Mouse (Mus musculus): Measurements from ENCODE around the gene Dlgap1. TPM values are rescaled to one million over a fixed set of nuclear protein-coding genes. Genes with fewer than 3 reads are reported as not detected.

The Dlgap1 gene
- polyA plus RNA-seq, 1 experiment from 2014 or later: 2.9 TPM

DNA sequence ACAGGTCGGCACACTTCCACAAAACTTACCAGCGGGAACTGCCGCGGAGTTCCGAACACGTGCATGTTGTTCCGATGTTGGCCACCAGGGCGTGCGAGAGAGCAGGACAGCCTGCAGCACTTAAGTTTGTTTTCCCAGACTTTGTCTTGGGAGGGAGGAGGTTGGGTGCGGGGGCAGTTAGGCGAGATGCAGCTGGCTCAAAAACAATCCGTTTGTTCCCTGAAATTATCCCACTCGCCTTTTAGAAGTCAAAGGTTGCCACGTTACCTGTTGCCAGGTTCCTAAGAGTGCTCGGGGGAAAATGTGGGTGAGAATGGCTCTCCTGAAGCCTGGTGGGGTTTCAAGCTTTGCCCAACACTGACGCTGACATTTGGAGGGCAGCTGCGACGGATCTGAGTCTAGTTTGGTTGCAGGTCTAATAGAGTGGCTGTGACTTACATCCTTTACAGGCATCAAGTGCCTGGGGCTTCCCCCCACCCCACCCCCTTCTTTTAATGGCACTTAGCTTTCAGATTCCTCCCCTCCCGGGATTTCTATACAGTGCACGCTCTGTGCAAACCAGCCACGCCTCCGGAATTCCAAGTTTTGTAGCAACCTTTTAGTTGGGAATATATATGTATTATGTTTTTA, 786.3 kb downstream of the Dlgap1 start:
- 1% methylated on average over 22 of the region's 22 CpGs for WGBS
- H3K4me3 ChIP-seq (ENCODE audit: low read depth, low read length): peak overlapping the region; percentile 43

GRCm38 (mm10) chr17:70755669-70756263, 786.9 kb downstream of the Dlgap1 start:
- 3% methylated on average over 14 of the region's 14 CpGs for WGBS
- H3K36me3 ChIP-seq (ENCODE audit: control insufficient read depth, insufficient read depth, low read length): no peaks in the 10 kb centered on the region
- peak overlapping the region; percentile 78 for H3K27ac ChIP-seq (ENCODE audit: low read depth)
- H3K9ac ChIP-seq (ENCODE audit: low read length): peak overlapping the region; percentile 49
- H3K4me2 ChIP-seq (ENCODE audit: low read length): peak overlapping the region; percentile 98
- no peaks in the 10 kb centered on the region for H3K9me3 ChIP-seq (ENCODE audit: control insufficient read depth, low read length)
- ATAC-seq (replicated peaks; ENCODE audit: low FRiP score, low TSS enrichment, low read depth): peak; percentile 6; the same call in 1 of the 2 replicates
- H3K27me3 ChIP-seq (replicated peaks; ENCODE audit: control insufficient read depth, insufficient read depth, low read length): no peaks in the 10 kb centered on the region
- H3K4me3 ChIP-seq (ENCODE audit: low read depth, low read length): peak overlapping the region; percentile 43
- no peak for DNase-seq (ENCODE audit: low spot score)
- peaks cover 22% of the 10 kb centered on the region for H3K4me1 ChIP-seq (replicated peaks; ENCODE audit: control insufficient read depth, insufficient read depth, low read length)

More for the DNA sequence above, 786.3 kb downstream of the Dlgap1 start:
- no peaks in the 10 kb centered on the region for H3K36me3 ChIP-seq (ENCODE audit: control insufficient read depth, insufficient read depth, low read length)
- peaks cover 26% of the 10 kb centered on the region for H3K4me1 ChIP-seq (replicated peaks; ENCODE audit: control insufficient read depth, insufficient read depth, low read length)
- H3K9me3 ChIP-seq (ENCODE audit: control insufficient read depth, low read length): no peaks in the 10 kb centered on the region
- H3K27ac ChIP-seq (ENCODE audit: low read depth): peak overlapping the region; percentile 78
- peak overlapping the region; percentile 49 for H3K9ac ChIP-seq (ENCODE audit: low read length)
- peak overlapping the region; percentile 98 for H3K4me2 ChIP-seq (ENCODE audit: low read length)
- H3K27me3 ChIP-seq (replicated peaks; ENCODE audit: control insufficient read depth, insufficient read depth, low read length): no peaks in the 10 kb centered on the region
- peak; percentile 99 for DNase-seq (ENCODE audit: low spot score)
- ATAC-seq (replicated peaks; ENCODE audit: low FRiP score, low TSS enrichment, low read depth): peak; percentile 52

GRCm38 (mm10) chr17:70762001-70762400, 793.1 kb downstream of the Dlgap1 start:
- Histone ChIP-seq H3K4me2 (ENCODE audit: low read length) (no peak overlapping the region), H3K27ac (ENCODE audit: low read depth) (no peak overlapping the region), H3K4me3 (ENCODE audit: low read depth, low read length) (no peak overlapping the region), H3K27me3 (replicated peaks; ENCODE audit: control insufficient read depth, insufficient read depth, low read length) (no peaks in the 10 kb centered on the region), H3K9me3 (ENCODE audit: control insufficient read depth, low read length) (no peaks in the 10 kb centered on the region), H3K9ac (ENCODE audit: low read length) (no peak overlapping the region), H3K36me3 (ENCODE audit: control insufficient read depth, insufficient read depth, low read length) (no peaks in the 10 kb centered on the region), H3K4me1 (replicated peaks; ENCODE audit: control insufficient read depth, insufficient read depth, low read length) (no peaks in the 10 kb centered on the region)
- 89% methylated on average over 7 of the region's 7 CpGs for WGBS
- ATAC-seq (replicated peaks; ENCODE audit: low FRiP score, low TSS enrichment, low read depth) (no peak), DNase-seq (ENCODE audit: low spot score) (no peak)

- WGBS: 92% methylated on average over 10 of the region's 10 CpGs
- Histone ChIP-seq H3K9ac (ENCODE audit: low read length) (no peak overlapping the region), H3K9me3 (ENCODE audit: control insufficient read depth, low read length) (no peaks in the 10 kb centered on the region), H3K27ac (ENCODE audit: low read depth) (no peak overlapping the region), H3K4me1 (replicated peaks; ENCODE audit: control insufficient read depth, insufficient read depth, low read length) (no peaks in the 10 kb centered on the region), H3K4me3 (ENCODE audit: low read depth, low read length) (no peak overlapping the region), H3K36me3 (ENCODE audit: control insufficient read depth, insufficient read depth, low read length) (no peaks in the 10 kb centered on the region), H3K27me3 (replicated peaks; ENCODE audit: control insufficient read depth, insufficient read depth, low read length) (no peaks in the 10 kb centered on the region), H3K4me2 (ENCODE audit: low read length) (no peak overlapping the region)
- ATAC-seq (replicated peaks; ENCODE audit: low FRiP score, low TSS enrichment, low read depth) (no peak), DNase-seq (ENCODE audit: low spot score) (no peak)
These were observed 793.8 kb downstream of the Dlgap1 start for GRCm38 (mm10) chr17:70762634-70763033.

GRCm38 (mm10) chr17:70765337-70765736, 796.5 kb downstream of the Dlgap1 start:
- Histone ChIP-seq H3K9me3 (ENCODE audit: control insufficient read depth, low read length) (no peaks in the 10 kb centered on the region), H3K36me3 (ENCODE audit: control insufficient read depth, insufficient read depth, low read length) (no peaks in the 10 kb centered on the region), H3K9ac (ENCODE audit: low read length) (no peak overlapping the region), H3K4me1 (replicated peaks; ENCODE audit: control insufficient read depth, insufficient read depth, low read length) (no peaks in the 10 kb centered on the region), H3K27me3 (replicated peaks; ENCODE audit: control insufficient read depth, insufficient read depth, low read length) (no peaks in the 10 kb centered on the region), H3K4me3 (ENCODE audit: low read depth, low read length) (no peak overlapping the region), H3K4me2 (ENCODE audit: low read length) (no peak overlapping the region), H3K27ac (ENCODE audit: low read depth) (no peak overlapping the region)
- WGBS: 95% methylated on average over 9 of the region's 9 CpGs
- DNase-seq (ENCODE audit: low spot score) (no peak), ATAC-seq (replicated peaks; ENCODE audit: low FRiP score, low TSS enrichment, low read depth) (no peak)

DNA sequence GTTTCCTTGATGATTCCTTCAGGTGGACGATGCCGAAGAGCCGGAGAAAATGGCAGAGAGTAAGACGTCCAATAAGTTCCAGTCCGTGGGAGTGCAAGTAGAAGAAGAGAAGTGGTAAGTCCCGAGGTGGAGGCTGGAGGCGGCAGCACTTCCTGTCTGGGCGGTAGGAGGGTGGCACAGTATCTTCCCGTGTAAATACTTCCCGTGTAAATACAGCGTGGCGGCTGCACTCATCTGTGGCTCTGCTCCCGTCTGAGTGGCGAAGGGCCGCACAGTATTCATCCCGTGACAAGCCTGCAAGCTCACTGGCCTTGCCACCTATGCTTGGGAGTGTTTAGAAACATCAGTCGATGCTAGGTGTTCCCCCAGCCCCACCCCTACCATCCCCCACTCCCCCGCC, 797.1 kb downstream of the Dlgap1 start:
- Histone ChIP-seq H3K9ac (ENCODE audit: low read length) (no peak overlapping the region), H3K36me3 (ENCODE audit: control insufficient read depth, insufficient read depth, low read length) (no peaks in the 10 kb centered on the region), H3K27ac (ENCODE audit: low read depth) (no peak overlapping the region), H3K27me3 (replicated peaks; ENCODE audit: control insufficient read depth, insufficient read depth, low read length) (no peaks in the 10 kb centered on the region), H3K4me3 (ENCODE audit: low read depth, low read length) (no peak overlapping the region), H3K4me2 (ENCODE audit: low read length) (no peak overlapping the region), H3K9me3 (ENCODE audit: control insufficient read depth, low read length) (no peaks in the 10 kb centered on the region), H3K4me1 (replicated peaks; ENCODE audit: control insufficient read depth, insufficient read depth, low read length) (no peaks in the 10 kb centered on the region)
- ATAC-seq (replicated peaks; ENCODE audit: low FRiP score, low TSS enrichment, low read depth) (no peak), DNase-seq (ENCODE audit: low spot score) (no peak)
- WGBS: 81% methylated on average over 18 of the region's 18 CpGs

GRCm38 (mm10) chr17:70772120-70772899, 803.4 kb downstream of the Dlgap1 start:
- ATAC-seq (replicated peaks; ENCODE audit: low FRiP score, low TSS enrichment, low read depth): no peak
- no peak overlapping the region for H3K4me2 ChIP-seq (ENCODE audit: low read length)
- H3K36me3 ChIP-seq (ENCODE audit: control insufficient read depth, insufficient read depth, low read length): no peaks in the 10 kb centered on the region
- no peak for DNase-seq (ENCODE audit: low spot score)
- WGBS: 15% methylated on average over 10 of the region's 10 CpGs
- H3K27ac ChIP-seq (ENCODE audit: low read depth): no peak overlapping the region
- H3K9ac ChIP-seq (ENCODE audit: low read length): no peak overlapping the region
- no peaks in the 10 kb centered on the region for H3K27me3 ChIP-seq (replicated peaks; ENCODE audit: control insufficient read depth, insufficient read depth, low read length)
- H3K4me3 ChIP-seq (ENCODE audit: low read depth, low read length): no peak overlapping the region
- H3K9me3 ChIP-seq (ENCODE audit: control insufficient read depth, low read length): no peaks in the 10 kb centered on the region
- 0 out of 2 replicates have a peak, but pooled peaks cover 5% of the 10 kb centered on the region for H3K4me1 ChIP-seq (replicated peaks; ENCODE audit: control insufficient read depth, insufficient read depth, low read length)

DNA sequence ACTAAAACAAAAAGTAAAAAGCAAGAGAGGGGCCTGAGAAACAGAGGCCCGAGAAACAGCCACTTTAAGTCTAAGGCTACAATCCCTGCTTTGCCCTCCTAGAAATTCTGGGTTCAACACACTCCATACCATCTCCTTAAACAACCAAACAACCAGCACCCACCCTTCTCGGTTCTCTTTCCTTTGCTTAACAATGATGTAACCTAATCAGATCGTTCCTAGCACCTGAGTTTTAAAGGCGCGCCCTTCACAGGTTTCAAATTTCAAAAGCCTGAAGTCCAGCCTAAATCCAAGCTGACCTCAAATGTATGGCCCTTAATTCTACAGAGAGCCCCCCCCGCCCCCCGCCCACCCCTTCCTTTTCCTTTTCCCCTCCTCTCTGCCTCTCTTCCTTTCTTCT, 810.9 kb downstream of the Dlgap1 start:
- H3K4me2 ChIP-seq (ENCODE audit: low read length): no peak overlapping the region
- ATAC-seq (replicated peaks; ENCODE audit: low FRiP score, low TSS enrichment, low read depth) (no peak), DNase-seq (ENCODE audit: low spot score) (no peak)
- no peak overlapping the region for H3K4me3 ChIP-seq (ENCODE audit: low read depth, low read length)
- 24% methylated on average over 7 of the region's 7 CpGs for WGBS
- H3K9ac ChIP-seq (ENCODE audit: low read length): no peak overlapping the region
- peak overlapping the region; percentile 76 for H3K27ac ChIP-seq (ENCODE audit: low read depth)
- H3K36me3 ChIP-seq (ENCODE audit: control insufficient read depth, insufficient read depth, low read length): no peaks in the 10 kb centered on the region
- H3K27me3 ChIP-seq (replicated peaks; ENCODE audit: control insufficient read depth, insufficient read depth, low read length): no peaks in the 10 kb centered on the region
- H3K9me3 ChIP-seq (ENCODE audit: control insufficient read depth, low read length): no peaks in the 10 kb centered on the region
- peaks cover 4% of the 10 kb centered on the region; the same call in 1 of the 2 replicates for H3K4me1 ChIP-seq (replicated peaks; ENCODE audit: control insufficient read depth, insufficient read depth, low read length)
